Mouse (Mus musculus) olfactory bulb, adult 2 months (tissue): ENCODE measurements around the gene Ghr. TPM values are rescaled to one million over a fixed set of nuclear protein-coding genes. Genes with fewer than 3 reads are reported as not detected.

ENCODE experiments used
- H3K27ac ChIP-seq: fragments of 200-500 bp; 2 replicates; pipeline ENCODE4 v1.5.1; 2012; ENCODE audit warnings: low read depth, low read length; ENCODE audit not compliant: insufficient read depth
- H3K4me1 ChIP-seq: fragments of 200-500 bp; 2 replicates; pipeline ENCODE4 v1.6.1; 2012; ENCODE audit warnings: low read length; ENCODE audit not compliant: control insufficient read depth, insufficient read depth
- H3K4me3 ChIP-seq: fragments of 200-500 bp; 2 replicates; pipeline ENCODE4 v1.5.1; 2012; ENCODE audit warnings: mild to moderate bottlenecking, low read depth, low read length, moderate library complexity; ENCODE audit not compliant: insufficient read depth
- CTCF ChIP-seq: fragments of 200-500 bp; IDR thresholded peaks from 2 replicates; pipeline ENCODE4 v1.5.1; 2012; ENCODE audit warnings: low read depth, mild to moderate bottlenecking, low read length, moderate library complexity; ENCODE audit not compliant: insufficient read depth
- POLR2A ChIP-seq: fragments of 200-500 bp; IDR thresholded peaks from 2 replicates; pipeline ENCODE4 v1.6.1; 2012; ENCODE audit warnings: mild to moderate bottlenecking, low read depth, low read length, moderate library complexity; ENCODE audit not compliant: insufficient read depth
- WGBS: fragments of 180-500 bp; shearing (Covaris S2); methylation state at CpG from one replicate; pipeline ENCODE4 v1.1.7; 2018; 5-methylcytosine and 5-hydroxymethylcytosine counted together
- polyA plus RNA-seq: library from polyadenylated mRNA; stranded (reverse); fragments of >200 nt; gene quantifications from 2 replicates; pipeline ENCODE4 v1.2.4, GENCODE M21; 2012; ENCODE audit warnings: low replicate concordance; ENCODE audit not compliant: missing spikeins, insufficient read depth, insufficient read length

The Ghr gene
- polyA plus RNA-seq, 1 experiment: not detected

DNA sequence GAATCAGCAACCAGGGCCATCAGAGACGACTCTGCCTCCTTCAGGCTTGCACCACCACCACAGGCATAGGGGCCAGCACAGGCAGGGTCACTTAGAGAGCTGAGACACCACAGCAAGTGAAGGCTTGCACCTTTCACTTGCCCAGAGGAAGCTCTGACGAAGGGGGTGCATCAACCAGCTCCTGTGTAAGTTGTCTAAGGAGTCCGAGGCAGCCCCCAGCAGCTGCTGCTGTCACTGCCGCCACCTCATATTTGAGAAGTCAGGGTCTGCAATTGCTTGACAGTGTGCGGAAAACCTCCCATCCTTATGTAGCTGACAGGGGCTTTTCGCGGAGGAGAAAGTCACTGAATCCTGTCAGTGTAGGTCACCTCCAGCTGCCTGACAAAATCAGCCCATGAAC is 304.1 kb downstream of the Ghr start:
- no peak overlapping the region for H3K27ac ChIP-seq
- 86% methylated on average over 7 of the region's 7 CpGs for WGBS
- H3K4me1 ChIP-seq: no peaks in the 10 kb centered on the region
- no peak overlapping the region for H3K4me3 ChIP-seq
- TF ChIP-seq CTCF: no peak

GRCm38 (mm10) chr15:3277391-3277790 is 305.9 kb downstream of the Ghr start:
- H3K4me1 ChIP-seq: no peaks in the 10 kb centered on the region
- WGBS: 93% methylated on average over 2 of the region's 2 CpGs
- TF ChIP-seq POLR2A (no peak), CTCF (no peak)

DNA sequence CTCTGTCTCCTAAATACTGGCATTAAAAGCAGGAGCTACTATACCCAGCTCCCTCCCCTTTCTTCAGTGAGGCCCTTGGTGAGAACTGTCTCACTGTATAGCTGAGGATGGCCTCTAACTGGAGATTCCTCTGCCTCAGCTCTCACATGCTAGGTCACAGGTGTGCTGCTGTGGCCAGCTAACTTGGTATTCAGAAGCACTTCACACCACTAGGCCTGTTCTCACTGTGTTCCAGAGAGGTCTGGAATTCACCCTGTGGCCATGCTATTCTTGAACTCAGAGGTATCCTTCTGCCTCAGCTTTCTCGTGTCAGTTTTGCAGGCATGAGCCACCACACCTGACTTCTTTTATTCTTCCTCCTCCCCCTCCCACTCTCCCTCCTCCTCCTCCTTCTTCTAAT is 310.1 kb downstream of the Ghr start:
- no peak overlapping the region for H3K4me3 ChIP-seq
- no peak for TF ChIP-seq POLR2A
- no peak for TF ChIP-seq CTCF
- no peak overlapping the region for H3K27ac ChIP-seq
- WGBS: 67% methylated on average over 1 of the region's 1 CpGs
- H3K4me1 ChIP-seq: no peaks in the 10 kb centered on the region

More at GRCm38 (mm10) chr15:3277391-3277790, 305.9 kb downstream of the Ghr start:
- H3K27ac ChIP-seq: no peak overlapping the region
- H3K4me3 ChIP-seq: no peak overlapping the region

DNA sequence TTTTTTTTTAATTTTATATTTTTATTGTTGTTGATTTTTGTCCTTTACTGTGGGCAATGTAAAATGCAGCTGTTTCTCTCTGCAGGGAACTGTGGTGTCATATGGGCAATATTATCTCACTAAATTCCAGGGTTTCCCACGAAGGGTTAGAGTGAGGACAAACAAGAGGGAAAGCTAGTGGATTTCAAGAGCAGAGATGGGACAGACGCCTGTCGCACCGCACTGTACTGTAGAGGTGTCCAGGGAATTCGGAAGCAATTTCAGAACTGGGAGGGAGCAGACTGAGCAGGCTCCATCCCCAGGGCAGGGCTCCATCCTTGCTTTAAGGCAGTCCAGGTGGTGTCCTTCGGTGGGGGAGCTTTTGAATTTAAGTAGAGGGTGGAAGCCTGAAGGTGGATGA is 312.1 kb downstream of the Ghr start:
- H3K4me1 ChIP-seq: no peaks in the 10 kb centered on the region
- 45% methylated on average over 6 of the region's 6 CpGs for WGBS
- TF ChIP-seq CTCF (no peak), POLR2A (no peak)
- H3K4me3 ChIP-seq: peak overlapping the region; percentile 46
- H3K27ac ChIP-seq: no peak overlapping the region

DNA sequence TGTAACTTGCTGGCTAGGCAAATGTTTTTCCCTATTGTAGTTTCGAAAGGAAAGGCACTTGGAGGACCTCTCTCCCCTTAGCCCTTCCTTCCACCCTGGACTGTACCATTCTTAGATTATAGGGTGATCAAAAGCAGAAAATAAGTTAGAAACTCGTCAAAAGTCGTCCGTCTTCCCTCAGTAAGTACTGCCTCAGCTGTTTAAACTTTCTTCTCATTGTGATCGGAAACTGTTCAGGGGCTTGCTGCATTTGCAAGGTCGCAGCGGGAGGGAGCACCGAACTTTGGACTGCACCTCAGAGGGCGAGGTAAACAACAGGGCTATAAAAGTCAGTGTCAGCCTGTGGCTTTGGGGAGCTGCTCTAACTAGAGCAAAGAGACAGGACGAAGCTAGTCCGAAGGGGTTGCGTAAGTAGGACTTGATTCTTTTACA is 312.6 kb downstream of the Ghr start:
- H3K27ac ChIP-seq: peak overlapping the region; percentile 69; the same call in 1 of the 2 replicates
- peak overlapping the region; percentile 5; the same call in 1 of the 2 replicates for H3K4me3 ChIP-seq
- WGBS: 8% methylated on average over 12 of the region's 12 CpGs
- no peak for TF ChIP-seq POLR2A
- no peaks in the 10 kb centered on the region for H3K4me1 ChIP-seq

DNA sequence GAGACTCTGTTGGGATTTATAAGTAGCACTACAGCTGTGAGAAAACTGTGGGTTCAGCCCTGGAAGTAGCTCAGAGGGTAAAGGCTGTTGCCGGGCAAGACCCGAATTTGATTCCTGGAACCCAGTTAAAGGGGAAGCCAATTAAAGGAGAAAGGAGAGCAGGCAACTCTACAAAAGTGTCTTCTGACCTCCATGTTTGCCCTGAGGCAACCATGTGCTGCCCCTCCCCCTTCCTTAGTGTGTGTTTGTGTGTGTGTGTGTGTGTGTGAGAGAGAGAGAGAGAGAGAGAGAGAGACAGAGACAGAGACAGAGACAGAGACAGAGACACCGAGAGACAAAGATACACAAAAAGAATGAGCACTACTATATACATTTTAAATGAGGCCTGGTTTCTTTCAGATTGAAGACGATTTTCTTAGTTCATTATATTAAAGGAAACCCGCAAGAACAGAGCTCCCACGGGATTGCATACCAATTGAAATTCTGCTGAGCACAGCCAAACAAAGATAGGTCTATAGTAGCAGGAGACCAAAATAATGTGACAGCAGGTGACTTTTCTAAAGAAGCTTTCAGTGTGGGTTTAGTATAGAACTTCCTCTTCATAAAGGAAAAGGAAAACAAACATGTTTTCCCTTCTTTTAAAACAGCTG is 313.2 kb downstream of the Ghr start:
- WGBS: 13% methylated on average over 6 of the region's 6 CpGs
- Histone ChIP-seq H3K4me1 (no peaks in the 10 kb centered on the region), H3K4me3 (no peak overlapping the region), H3K27ac (no peak overlapping the region)
- TF ChIP-seq POLR2A (no peak), CTCF (no peak)

DNA sequence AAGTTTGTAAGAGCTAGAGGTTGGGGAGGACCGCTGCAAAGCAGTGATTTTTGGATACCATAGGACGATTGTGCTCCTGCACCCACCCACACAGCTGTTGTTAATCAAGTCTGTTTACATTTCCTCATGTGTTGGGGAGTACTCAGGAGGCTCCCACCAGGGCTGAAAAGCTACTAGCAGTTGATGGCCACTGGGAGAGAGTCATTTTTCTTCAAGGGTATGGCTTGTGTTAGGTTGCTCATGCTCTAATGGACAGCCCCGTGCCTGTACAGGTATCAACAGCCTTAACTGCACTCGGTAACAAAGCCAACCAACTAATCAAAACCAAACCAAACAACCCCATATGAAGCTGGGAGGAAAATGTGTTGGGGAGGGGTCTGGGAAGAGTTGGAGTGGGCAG is 313.8 kb downstream of the Ghr start:
- WGBS: 73% methylated on average over 4 of the region's 4 CpGs
- Histone ChIP-seq H3K4me1 (no peaks in the 10 kb centered on the region), H3K4me3 (no peak overlapping the region), H3K27ac (no peak overlapping the region)
- TF ChIP-seq CTCF (no peak), POLR2A (no peak)

DNA sequence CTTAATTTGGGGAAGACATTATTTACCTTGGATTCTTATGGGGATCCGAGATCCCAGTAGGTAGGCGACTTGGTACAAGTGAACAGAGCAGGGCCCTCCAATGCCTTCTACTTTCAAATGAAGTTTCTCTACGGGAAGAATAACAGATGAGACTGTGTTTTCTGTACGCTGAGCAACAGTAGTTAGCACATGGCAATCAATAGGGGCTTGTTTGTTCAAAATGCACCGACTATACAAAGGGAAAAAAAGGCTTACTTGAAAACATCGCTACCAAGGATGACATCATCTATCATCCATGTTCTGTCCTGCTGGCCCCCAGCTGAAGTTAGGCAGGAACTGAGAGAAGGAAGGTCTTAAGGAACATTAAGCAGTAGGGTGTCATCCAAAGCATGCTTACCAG is 315.0 kb downstream of the Ghr start, which contains the start of gene Selenop:
Gene Selenop, plus strand, starts transcription at position 301 of the 400 bp plus-strand sequence.
- WGBS: 58% methylated on average over 6 of the region's 6 CpGs
- TF ChIP-seq POLR2A: no peak
- no peak for TF ChIP-seq CTCF
- no peak within 1 kb of the TSS for H3K4me3 ChIP-seq
- no peaks in the 10 kb centered on the region for H3K4me1 ChIP-seq
- H3K27ac ChIP-seq: no peak within 1 kb of the TSS
